Mouse (Mus musculus) T-helper 17 cell (primary cell): ENCODE results near the gene Gsto1.

Experiments used
- in situ Hi-C, 2 experiments: fragments of 300-600 bp; cut with MboI, MseI; formaldehyde crosslinking; loops; 1 replicate in 1 of 2; 2 replicates in 1 of 2; pipeline ENCODE4 v1.15.1; 2025; ENCODE audit warnings: high pct_unique_total_duplicates in 2 of 2

Gsto1 gene

GRCm38 (mm10) chr19:47853951-47854795 is 597 bp upstream of the Gsto1 start:
- in situ Hi-C loops: no loop called here

GRCm38 (mm10) chr19:47857957-47858942 is 3.5 kb downstream of the Gsto1 start:
- in situ Hi-C loops: no loop called here

GRCm38 (mm10) chr19:47859180-47859579 is 4.4 kb downstream of the Gsto1 start:
- in situ Hi-C loops: no loop called here

- in situ Hi-C loops: no loop called here
These were observed 7.8 kb downstream of the Gsto1 start for GRCm38 (mm10) chr19:47862581-47862980.

GRCm38 (mm10) chr19:47864051-47864450 is 9.3 kb downstream of the Gsto1 start:
- in situ Hi-C loops: no loop called here

- in situ Hi-C loops: no loop called here
These were observed 10.0 kb downstream of the Gsto1 start for GRCm38 (mm10) chr19:47864721-47865120.

- in situ Hi-C loops: no loop called here
These were observed 10.7 kb downstream of the Gsto1 start, which contains the start of gene Gsto2 for GRCm38 (mm10) chr19:47865353-47865947. Gsto2 (plus strand) TSS chr19:47865534.

- in situ Hi-C loops: no loop called here
These were observed 12.9 kb downstream of the Gsto1 start for GRCm38 (mm10) chr19:47867628-47868175.

GRCm38 (mm10) chr19:47868951-47869350 is 14.2 kb downstream of the Gsto1 start:
- in situ Hi-C loops: no loop called here

- in situ Hi-C loops: no loop called here
These were observed 14.7 kb downstream of the Gsto1 start for GRCm38 (mm10) chr19:47869516-47869915.

GRCm38 (mm10) chr19:47870102-47870666 is 15.4 kb downstream of the Gsto1 start:
- in situ Hi-C loops: no loop called here

- in situ Hi-C loops: no loop called here
These were observed 16.7 kb downstream of the Gsto1 start for GRCm38 (mm10) chr19:47871515-47871914.

GRCm38 (mm10) chr19:47876252-47876651 is 21.5 kb downstream of the Gsto1 start:
- in situ Hi-C loops: no loop called here

- in situ Hi-C loops: loop anchor here (5.0 kb wide), 1 partner anchor 51 kb away; no protein-coding TSS in a partner anchor
These were observed 26.8 kb downstream of the Gsto1 start for GRCm38 (mm10) chr19:47881538-47881937.

- in situ Hi-C loops: loop anchor here (5.0 kb wide), 1 partner anchor 50 kb away; no protein-coding TSS in a partner anchor
These were observed 27.5 kb downstream of the Gsto1 start for GRCm38 (mm10) chr19:47882151-47882881.

GRCm38 (mm10) chr19:47882882-47883254 is 28.1 kb downstream of the Gsto1 start:
- in situ Hi-C loops: loop anchor here (5.0 kb wide), 1 partner anchor 49 kb away; no protein-coding TSS in a partner anchor

GRCm38 (mm10) chr19:47884296-47885085 is 29.7 kb downstream of the Gsto1 start:
- in situ Hi-C loops: loop anchor here (5.0 kb wide), 1 partner anchor 48 kb away; no protein-coding TSS in a partner anchor

- in situ Hi-C loops: no loop called here
These were observed 30.5 kb downstream of the Gsto1 start for GRCm38 (mm10) chr19:47885191-47885743.

- in situ Hi-C loops: no loop called here
These were observed 31.1 kb downstream of the Gsto1 start for GRCm38 (mm10) chr19:47885886-47886285.
